Mouse (Mus musculus): Measurements from ENCODE around the gene Psmd9. TPM values are rescaled to one million over a fixed set of nuclear protein-coding genes. Genes with fewer than 3 reads are reported as not detected.

Psmd9 gene
- polyA plus RNA-seq, 1 experiment from 2014 or later, result 77.6 TPM

DNA sequence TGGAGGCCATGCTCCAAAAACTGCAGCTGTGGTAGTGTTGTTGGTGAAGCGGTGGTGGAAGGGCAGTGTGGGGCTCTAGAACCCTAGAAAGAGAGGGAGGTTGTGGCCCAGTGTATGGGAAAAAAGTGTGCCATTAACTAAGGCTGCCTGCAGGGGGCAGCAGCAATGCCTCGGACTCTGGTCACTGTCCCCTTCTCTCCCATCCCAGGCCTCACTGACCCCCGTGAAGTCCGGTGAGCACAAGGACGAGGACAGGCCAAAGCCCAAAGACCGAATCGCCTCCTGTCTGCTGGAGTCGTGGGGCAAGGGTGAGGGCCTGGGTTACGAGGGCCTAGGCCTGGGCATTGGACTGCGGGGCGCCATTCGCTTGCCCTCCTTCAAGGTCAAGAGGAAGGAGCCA, 12.4 kb upstream of the Psmd9 start:
- no peaks in the 10 kb centered on the region for H3K27me3 ChIP-seq (ENCODE audit: control insufficient read depth, insufficient read depth, low read depth, low read length)
- H3K4me1 ChIP-seq (ENCODE audit: control insufficient read depth, insufficient read depth, low read length), result no peaks in the 10 kb centered on the region
- WGBS, result 89% methylated on average over 12 of the region's 12 CpGs
- no peak overlapping the region for H3K27ac ChIP-seq (ENCODE audit: low read length)
- peaks cover 61% of the 10 kb centered on the region for H3K36me3 ChIP-seq (ENCODE audit: control insufficient read depth, insufficient read depth, low read length)
- no peak overlapping the region for H3K4me3 ChIP-seq (ENCODE audit: low read depth, low read length)
- ATAC-seq, result no peak
- no peaks in the 10 kb centered on the region for H3K9me3 ChIP-seq (replicated peaks; ENCODE audit: control insufficient read depth, low read length, poor library complexity, severe bottlenecking)
- no peak overlapping the region for H3K4me2 ChIP-seq (ENCODE audit: low read length)
- no peak overlapping the region for H3K9ac ChIP-seq (ENCODE audit: low read depth, low read length)

- WGBS, result 85% methylated on average over 4 of the region's 4 CpGs
- no peak overlapping the region for H3K4me3 ChIP-seq (ENCODE audit: low read depth, low read length)
These were observed 11.2 kb upstream of the Psmd9 start for GRCm38 (mm10) chr5:123157972-123158371.

GRCm38 (mm10) chr5:123159446-123159845, 9.8 kb upstream of the Psmd9 start:
- H3K9me3 ChIP-seq (replicated peaks; ENCODE audit: control insufficient read depth, low read length, poor library complexity, severe bottlenecking), result no peaks in the 10 kb centered on the region
- WGBS, result 93% methylated on average over 4 of the region's 4 CpGs
- no peak overlapping the region for H3K4me3 ChIP-seq (ENCODE audit: low read depth, low read length)
- no peak overlapping the region for H3K4me2 ChIP-seq (ENCODE audit: low read length)
- no peaks in the 10 kb centered on the region for H3K4me1 ChIP-seq (ENCODE audit: control insufficient read depth, insufficient read depth, low read length)
- no peak overlapping the region for H3K27ac ChIP-seq (ENCODE audit: low read length)
- H3K27me3 ChIP-seq (ENCODE audit: control insufficient read depth, insufficient read depth, low read depth, low read length), result no peaks in the 10 kb centered on the region
- H3K36me3 ChIP-seq (ENCODE audit: control insufficient read depth, insufficient read depth, low read length), result peaks cover 63% of the 10 kb centered on the region
- ATAC-seq, result no peak
- H3K9ac ChIP-seq (ENCODE audit: low read depth, low read length), result no peak overlapping the region

More at GRCm38 (mm10) chr5:123157972-123158371, 11.2 kb upstream of the Psmd9 start:
- peaks cover 59% of the 10 kb centered on the region for H3K36me3 ChIP-seq (ENCODE audit: control insufficient read depth, insufficient read depth, low read length)
- H3K27ac ChIP-seq (ENCODE audit: low read length), result no peak overlapping the region
- H3K9me3 ChIP-seq (replicated peaks; ENCODE audit: control insufficient read depth, low read length, poor library complexity, severe bottlenecking), result no peaks in the 10 kb centered on the region
- H3K4me2 ChIP-seq (ENCODE audit: low read length), result no peak overlapping the region
- no peak for ATAC-seq
- no peak overlapping the region for H3K9ac ChIP-seq (ENCODE audit: low read depth, low read length)
- H3K4me1 ChIP-seq (ENCODE audit: control insufficient read depth, insufficient read depth, low read length), result no peaks in the 10 kb centered on the region
- H3K27me3 ChIP-seq (ENCODE audit: control insufficient read depth, insufficient read depth, low read depth, low read length), result no peaks in the 10 kb centered on the region

GRCm38 (mm10) chr5:123159866-123160265, 9.3 kb upstream of the Psmd9 start:
- no peak for ATAC-seq
- no peaks in the 10 kb centered on the region for H3K27me3 ChIP-seq (ENCODE audit: control insufficient read depth, insufficient read depth, low read depth, low read length)
- WGBS, result 92% methylated on average over 15 of the region's 15 CpGs

GRCm38 (mm10) chr5:123160341-123160740, 8.9 kb upstream of the Psmd9 start:
- Histone ChIP-seq H3K27me3 (ENCODE audit: control insufficient read depth, insufficient read depth, low read depth, low read length) (no peaks in the 10 kb centered on the region), H3K9ac (ENCODE audit: low read depth, low read length) (no peak overlapping the region), H3K4me1 (ENCODE audit: control insufficient read depth, insufficient read depth, low read length) (no peaks in the 10 kb centered on the region), H3K4me3 (ENCODE audit: low read depth, low read length) (no peak overlapping the region), H3K36me3 (ENCODE audit: control insufficient read depth, insufficient read depth, low read length) (peaks cover 65% of the 10 kb centered on the region), H3K27ac (ENCODE audit: low read length) (no peak overlapping the region), H3K9me3 (replicated peaks; ENCODE audit: control insufficient read depth, low read length, poor library complexity, severe bottlenecking) (no peaks in the 10 kb centered on the region), H3K4me2 (ENCODE audit: low read length) (no peak overlapping the region)
- 87% methylated on average over 12 of the region's 15 CpGs for WGBS
- ATAC-seq, result no peak

More at GRCm38 (mm10) chr5:123159866-123160265, 9.3 kb upstream of the Psmd9 start:
- Histone ChIP-seq H3K4me2 (ENCODE audit: low read length) (no peak overlapping the region), H3K9me3 (replicated peaks; ENCODE audit: control insufficient read depth, low read length, poor library complexity, severe bottlenecking) (no peaks in the 10 kb centered on the region), H3K36me3 (ENCODE audit: control insufficient read depth, insufficient read depth, low read length) (peaks cover 65% of the 10 kb centered on the region), H3K27ac (ENCODE audit: low read length) (no peak overlapping the region), H3K4me1 (ENCODE audit: control insufficient read depth, insufficient read depth, low read length) (no peaks in the 10 kb centered on the region), H3K9ac (ENCODE audit: low read depth, low read length) (no peak overlapping the region), H3K4me3 (ENCODE audit: low read depth, low read length) (no peak overlapping the region)

DNA sequence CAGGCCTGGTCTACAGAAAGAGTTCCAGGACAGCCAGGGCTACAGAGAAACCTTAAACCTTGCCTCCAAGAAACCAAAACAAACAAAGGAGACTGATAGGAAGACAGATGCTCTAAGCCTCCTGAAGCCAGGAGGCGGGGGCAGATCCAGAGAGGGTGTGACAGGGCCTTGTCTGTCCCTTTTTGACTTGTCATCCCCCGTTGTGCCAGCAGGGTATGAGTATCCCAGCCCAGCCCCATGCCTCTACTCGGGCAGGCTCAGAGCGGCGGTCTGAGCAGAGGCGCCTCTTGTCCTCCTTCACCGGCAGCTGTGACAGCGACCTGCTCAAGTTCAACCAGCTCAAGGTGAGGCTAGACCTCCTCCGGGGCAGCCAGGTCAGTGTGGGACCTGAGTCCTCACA, 6.3 kb upstream of the Psmd9 start:
- Histone ChIP-seq H3K9me3 (replicated peaks; ENCODE audit: control insufficient read depth, low read length, poor library complexity, severe bottlenecking) (no peaks in the 10 kb centered on the region), H3K4me1 (ENCODE audit: control insufficient read depth, insufficient read depth, low read length) (no peaks in the 10 kb centered on the region), H3K27me3 (ENCODE audit: control insufficient read depth, insufficient read depth, low read depth, low read length) (no peaks in the 10 kb centered on the region), H3K4me2 (ENCODE audit: low read length) (no peak overlapping the region), H3K36me3 (ENCODE audit: control insufficient read depth, insufficient read depth, low read length) (peaks cover 62% of the 10 kb centered on the region), H3K9ac (ENCODE audit: low read depth, low read length) (no peak overlapping the region), H3K4me3 (ENCODE audit: low read depth, low read length) (no peak overlapping the region), H3K27ac (ENCODE audit: low read length) (no peak overlapping the region)
- no peak for ATAC-seq
- 87% methylated on average over 9 of the region's 9 CpGs for WGBS

GRCm38 (mm10) chr5:123166437-123166836, 2.8 kb upstream of the Psmd9 start:
- Histone ChIP-seq H3K4me1 (ENCODE audit: control insufficient read depth, insufficient read depth, low read length) (no peaks in the 10 kb centered on the region), H3K9me3 (replicated peaks; ENCODE audit: control insufficient read depth, low read length, poor library complexity, severe bottlenecking) (no peaks in the 10 kb centered on the region), H3K4me2 (ENCODE audit: low read length) (no peak overlapping the region), H3K9ac (ENCODE audit: low read depth, low read length) (no peak overlapping the region), H3K36me3 (ENCODE audit: control insufficient read depth, insufficient read depth, low read length) (peaks cover 29% of the 10 kb centered on the region), H3K27ac (ENCODE audit: low read length) (no peak overlapping the region), H3K4me3 (ENCODE audit: low read depth, low read length) (no peak overlapping the region), H3K27me3 (ENCODE audit: control insufficient read depth, insufficient read depth, low read depth, low read length) (no peaks in the 10 kb centered on the region)
- ATAC-seq, result no peak
- 92% methylated on average over 10 of the region's 10 CpGs for WGBS

DNA sequence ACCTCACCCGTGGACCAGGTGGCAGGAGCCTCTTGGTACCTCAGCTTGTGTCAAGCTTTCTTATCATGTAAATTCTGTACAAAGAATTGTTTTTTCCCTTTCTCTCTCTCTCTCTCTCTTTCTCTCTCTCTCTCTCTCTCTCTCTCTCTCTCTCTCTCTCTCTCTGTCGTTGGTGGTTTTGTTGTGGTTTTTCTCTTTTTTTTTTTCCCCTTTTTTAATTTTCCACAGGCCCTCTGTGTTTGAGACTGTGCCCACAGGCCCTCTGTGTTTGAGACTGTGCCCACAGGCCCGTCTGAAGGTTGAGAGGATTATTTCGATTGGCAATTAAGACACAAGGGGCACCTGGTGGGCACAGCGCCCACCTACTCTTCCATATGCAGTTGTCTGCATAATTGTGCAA, 1.6 kb upstream of the Psmd9 start:
- H3K27ac ChIP-seq (ENCODE audit: low read length), result no peak overlapping the region

DNA sequence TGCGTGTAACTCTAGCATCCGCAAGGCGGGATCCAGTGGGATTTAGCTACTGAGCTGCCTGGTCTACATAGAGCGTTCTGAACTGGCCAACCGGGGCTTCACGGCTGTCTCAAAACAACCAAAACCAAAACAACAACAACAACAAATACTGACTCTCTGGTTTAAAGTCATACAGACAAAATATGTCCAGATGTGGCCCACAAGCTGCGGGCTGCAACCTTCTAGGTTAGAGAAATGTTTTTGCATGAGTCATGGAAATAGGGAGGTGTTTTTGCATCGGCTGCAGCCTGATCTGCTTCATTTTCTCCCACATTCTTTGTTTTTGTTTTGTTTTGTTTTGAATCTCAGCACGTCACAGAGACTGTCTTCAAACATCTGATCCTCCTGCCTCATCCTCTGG, 1.2 kb downstream of the Psmd9 start:
- ATAC-seq, result no peak
- WGBS, result 82% methylated on average over 9 of the region's 9 CpGs

More for the DNA sequence above, 1.6 kb upstream of the Psmd9 start:
- Histone ChIP-seq H3K27me3 (ENCODE audit: control insufficient read depth, insufficient read depth, low read depth, low read length) (no peaks in the 10 kb centered on the region), H3K36me3 (ENCODE audit: control insufficient read depth, insufficient read depth, low read length) (peaks cover 26% of the 10 kb centered on the region), H3K4me1 (ENCODE audit: control insufficient read depth, insufficient read depth, low read length) (no peaks in the 10 kb centered on the region; the same call in 1 of the 2 replicates), H3K9me3 (replicated peaks; ENCODE audit: control insufficient read depth, low read length, poor library complexity, severe bottlenecking) (no peaks in the 10 kb centered on the region), H3K9ac (ENCODE audit: low read depth, low read length) (no peak overlapping the region), H3K4me2 (ENCODE audit: low read length) (no peak overlapping the region), H3K4me3 (ENCODE audit: low read depth, low read length) (no peak overlapping the region)
- WGBS, result 64% methylated on average over 5 of the region's 5 CpGs
- no peak for ATAC-seq

More for the DNA sequence above, 1.2 kb downstream of the Psmd9 start:
- Histone ChIP-seq H3K36me3 (ENCODE audit: control insufficient read depth, insufficient read depth, low read length) (peaks cover 9% of the 10 kb centered on the region; the same call in 1 of the 2 replicates), H3K4me2 (ENCODE audit: low read length) (no peak overlapping the region), H3K27me3 (ENCODE audit: control insufficient read depth, insufficient read depth, low read depth, low read length) (no peaks in the 10 kb centered on the region), H3K4me3 (ENCODE audit: low read depth, low read length) (no peak overlapping the region), H3K9ac (ENCODE audit: low read depth, low read length) (no peak overlapping the region), H3K9me3 (replicated peaks; ENCODE audit: control insufficient read depth, low read length, poor library complexity, severe bottlenecking) (no peaks in the 10 kb centered on the region), H3K4me1 (ENCODE audit: control insufficient read depth, insufficient read depth, low read length) (no peaks in the 10 kb centered on the region; the same call in 1 of the 2 replicates), H3K27ac (ENCODE audit: low read length) (no peak overlapping the region)
